14 mouse cellular contexts compared by ENCODE assay signal in the genomic region with DNA sequence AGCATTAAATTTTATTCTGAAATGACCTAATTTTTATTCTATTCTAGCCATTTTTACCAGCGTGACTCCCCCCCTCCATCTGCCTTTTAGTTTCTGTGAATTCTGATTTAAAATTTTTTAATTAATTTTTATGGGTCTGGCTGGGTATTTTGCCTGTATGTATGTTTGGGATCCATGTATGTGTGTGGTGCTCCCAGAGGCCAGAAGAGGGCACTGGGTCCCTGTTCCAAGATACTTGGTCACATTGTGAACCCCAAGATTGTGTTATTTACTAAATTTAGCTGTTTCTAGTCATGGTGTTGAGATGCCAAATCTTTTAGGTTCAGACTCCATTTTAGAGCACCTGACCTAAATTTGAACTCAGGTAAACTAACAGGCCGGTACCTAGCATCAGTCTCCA. TPM values are rescaled to one million over a fixed set of nuclear protein-coding genes. Genes with fewer than 3 reads are reported as not detected.
"Had no signal": no experiment of that assay in that cellular context is flagged by ENCODE, and none has a peak within 500 bp of the region (broad histone marks: within the 10 kb centered on the region; RNA-seq: fewer than 3 reads in every experiment).

No protein-coding gene starts in this region.

- H3K9me3 ChIP-seq: intestine, embryonic 15.5 days; limb, embryonic 13.5 days; liver, embryonic 15.5 days; lung, embryonic 15.5 days; megakaryocyte, embryonic 14.5 days; stomach, embryonic 15.5 days had no signal

- ATAC-seq: intestine, embryonic 15.5 days had no signal

- H3K27me3 ChIP-seq: intestine, embryonic 15.5 days; limb, embryonic 13.5 days; liver, embryonic 15.5 days; lung, embryonic 15.5 days; stomach, embryonic 15.5 days had no signal

- H3K36me3 ChIP-seq: intestine, embryonic 15.5 days; limb, embryonic 13.5 days; liver, embryonic 15.5 days; lung, embryonic 15.5 days; stomach, embryonic 15.5 days had no signal

- H3K27ac ChIP-seq: intestine, embryonic 15.5 days; limb, embryonic 13.5 days; liver, embryonic 15.5 days; lung, embryonic 15.5 days; macrophage; stomach, embryonic 15.5 days had no signal

- H3K4me2 ChIP-seq: intestine, embryonic 15.5 days; limb, embryonic 13.5 days; liver, embryonic 15.5 days; lung, embryonic 15.5 days; stomach, embryonic 15.5 days had no signal

- DNase-seq: kidney, adult 8-10 months; kidney, postnatal 4 days; lung, postnatal 14 days; right cerebral cortex, postnatal 14 days; thymus, postnatal 36 days had no signal

- H3K4me3 ChIP-seq: intestine, embryonic 15.5 days; limb, embryonic 13.5 days; liver, embryonic 15.5 days; lung, embryonic 15.5 days; megakaryocyte, embryonic 14.5 days; stomach, embryonic 15.5 days had no signal

- H3K9ac ChIP-seq: intestine, embryonic 15.5 days; limb, embryonic 13.5 days; liver, embryonic 15.5 days; lung, embryonic 15.5 days; stomach, embryonic 15.5 days had no signal

- H3K4me1 ChIP-seq: intestine, embryonic 15.5 days had no signal

RNA-seq across cellular contexts. Expression of a gene that starts 25.1 kb away (rescaled TPM):
- polyA plus RNA-seq: liver, adult 2 months; macrophage; spleen, adult 2 months had no signal
